ENCODE assay signal across 8 mouse cellular contexts in the genomic region with DNA sequence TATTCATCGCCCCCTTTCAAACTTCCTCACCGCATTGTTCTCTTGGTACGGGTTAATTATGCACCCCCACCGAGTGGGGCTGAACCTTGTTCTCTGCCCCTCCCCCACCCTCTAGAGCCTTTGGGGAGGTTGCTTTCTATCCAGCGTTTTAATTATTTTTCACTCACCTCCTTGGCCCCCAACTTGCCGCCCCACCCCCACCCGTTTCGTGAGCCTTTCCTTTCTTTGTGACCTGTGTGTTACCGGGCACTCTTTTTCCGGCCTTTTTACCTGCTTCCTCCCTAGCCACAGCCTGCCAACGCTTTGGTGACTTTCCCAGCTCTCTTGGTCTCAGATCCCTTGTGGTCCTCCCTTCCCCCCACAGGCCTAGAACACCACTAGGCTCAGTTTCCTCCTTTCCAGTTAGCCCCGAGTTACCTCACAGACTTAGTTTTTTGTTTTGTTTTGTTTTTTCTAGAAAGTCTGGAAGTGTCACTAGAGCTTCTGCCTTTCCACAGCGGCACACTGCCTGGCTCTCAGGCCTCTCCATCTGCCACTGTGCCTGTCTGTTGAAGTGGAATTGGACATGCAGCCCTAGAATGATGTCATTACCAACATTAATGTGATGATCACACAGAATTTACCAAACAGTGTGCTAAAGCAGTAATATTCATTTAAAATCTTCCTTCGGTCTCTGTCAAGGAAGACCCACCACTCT. TPM values are rescaled to one million over a fixed set of nuclear protein-coding genes. Genes with fewer than 3 reads are reported as not detected.
DNase-seq lines count a peak whose midpoint lies in the region; ATAC-seq and TF ChIP-seq lines count a peak whose summit lies in the region.

No protein-coding gene starts in this region.

- H3K4me2 ChIP-seq in midbrain, embryonic 11.5 days = peak overlapping the region; percentile 79

- H3K4me1 ChIP-seq in embryonic fibroblast, embryonic 13.5 days (ENCODE audit: control insufficient read depth, insufficient read depth, low read length) = peaks cover 7% of the 10 kb centered on the region
- peaks cover 32% of the 10 kb centered on the region; the same call in 1 of the 2 replicates for H3K4me1 ChIP-seq in kidney, adult 2 months (ENCODE audit: control insufficient read depth, insufficient read depth, low read length)
- peaks cover 45% of the 10 kb centered on the region for H3K4me1 ChIP-seq in midbrain, embryonic 11.5 days (ENCODE audit: control insufficient read depth, insufficient read depth, low read length)

- ATAC-seq in midbrain, embryonic 11.5 days (ENCODE audit: low FRiP score) = no peak
- no peak for ATAC-seq in inflammation-experienced regulatory T-cells, adult 6 months
- no peak for ATAC-seq in monocyte, adult 5-6 weeks (replicated peaks; ENCODE audit: insufficient number of reproducible peaks, low FRiP score, low TSS enrichment, poor library complexity, severe bottlenecking)

- peak overlapping the region; percentile 67; the same call in 1 of the 2 replicates for H3K4me3 ChIP-seq in embryonic fibroblast, embryonic 13.5 days (ENCODE audit: insufficient read depth, low read length)
- peak overlapping the region; percentile 19; the same call in 1 of the 2 replicates for H3K4me3 ChIP-seq in kidney, adult 2 months (ENCODE audit: insufficient read depth, low read depth, low read length)
- peak overlapping the region; percentile 80 for H3K4me3 ChIP-seq in midbrain, embryonic 11.5 days (ENCODE audit: low read depth, low read length)

- no peak overlapping the region for H3K27ac ChIP-seq in embryonic fibroblast, embryonic 13.5 days (ENCODE audit: insufficient read depth, low read length)
- H3K27ac ChIP-seq in kidney, adult 2 months (ENCODE audit: insufficient read depth, low read depth, low read length) = peak overlapping the region; percentile 5
- peak overlapping the region; percentile 57 for H3K27ac ChIP-seq in midbrain, embryonic 11.5 days (ENCODE audit: low read depth, low read length)

- no peaks in the 10 kb centered on the region for H3K9me3 ChIP-seq in midbrain, embryonic 11.5 days (ENCODE audit: control insufficient read depth, low read length)

- H3K27me3 ChIP-seq in kidney, adult 2 months (replicated peaks; ENCODE audit: control insufficient read depth, insufficient read depth, low read length) = no peaks in the 10 kb centered on the region
- no peaks in the 10 kb centered on the region for H3K27me3 ChIP-seq in midbrain, embryonic 11.5 days (ENCODE audit: control insufficient read depth, insufficient read depth, low read length)

- no peaks in the 10 kb centered on the region for H3K36me3 ChIP-seq in kidney, adult 2 months (ENCODE audit: control insufficient read depth, insufficient read depth, low read length)
- no peaks in the 10 kb centered on the region for H3K36me3 ChIP-seq in midbrain, embryonic 11.5 days (ENCODE audit: control insufficient read depth, insufficient read depth, low read length)

- TF ChIP-seq CTCF in embryonic fibroblast, embryonic 13.5 days (IDR thresholded peaks at IDR 0.05; ENCODE audit: borderline replicate concordance, insufficient read depth, low read length) = no peak
- TF ChIP-seq CTCF in kidney, adult 2 months (conservative IDR thresholded peaks at IDR 0.05; ENCODE audit: insufficient read depth, insufficient read length, low read depth, low read length) = no peak

- peak overlapping the region; percentile 75 for H3K9ac ChIP-seq in midbrain, embryonic 11.5 days (ENCODE audit: low read length)

- intact Hi-C loops in left cerebral cortex, postnatal 10 days (cut with DNase I) = loop anchor here (5.0 kb wide), 1 partner anchor 46 kb away; no protein-coding TSS in a partner anchor

- DNase-seq in cerebellum, postnatal 14 days = peak; percentile 47 to 53
- no peak for DNase-seq in cerebellum, adult 9-11 months
- peak; percentile 71 for DNase-seq in kidney, adult 2 months
- DNase-seq in midbrain, embryonic 11.5 days (ENCODE audit: low spot score, missing footprints) = peak; percentile 92
- DNase-seq in left cerebral cortex, postnatal 10 days (ENCODE audit: extremely low spot score in 1 of 2, low spot score in 2 of 2) = no peak

- TF ChIP-seq POLR2A in embryonic fibroblast, embryonic 13.5 days (IDR thresholded peaks at IDR 0.05; ENCODE audit: low read depth, low read length) = no peak
- no peak for TF ChIP-seq POLR2A in kidney, adult 2 months (IDR thresholded peaks at IDR 0.05; ENCODE audit: low read depth, low read length)

- WGBS in kidney, adult 2 months = 12% methylated on average over 14 of the region's 14 CpGs
- WGBS in midbrain, embryonic 11.5 days = 8% methylated on average over 14 of the region's 14 CpGs

RNA-seq across cellular contexts. Expression of a gene that starts 2.3 kb away (rescaled TPM):
- 11.1 and 12.5 TPM in 2 replicates for polyA plus RNA-seq in embryonic fibroblast, embryonic 13.5 days (2011; ENCODE audit: insufficient read length, low read depth, missing spikeins)
- 24.1 and 27.7 TPM in 2 replicates for polyA plus RNA-seq in kidney, adult 2 months (2012; rRNA removed)
- polyA plus RNA-seq in midbrain, embryonic 11.5 days (2014; fragmentation: Nextera tagmentation; extraction: Ambion mirVana) = 61.0 and 66.0 TPM in 2 replicates
- 100 to 1,000 TPM in 1 of 3 experiments, 10 to 100 TPM in 2; 87.6 to 120 (median 95.0) TPM for polyA plus RNA-seq in inflammation-experienced regulatory T-cells, adult 6 months (2017; shearing (Covaris generic))
- 207 to 305 TPM (median 214 TPM) in 3 replicates for total RNA-seq in monocyte, adult 5-6 weeks (2017)
- total RNA-seq in left cerebral cortex, postnatal 10 days (2021) = 10 to 100 TPM; 15.8 to 18.9 TPM

Comparison
In these comparisons a context has a peak if more than half of its experiments do, and no peak if none do; other contexts are left out.
1. DNase-seq: peak in cerebellum, postnatal 14 days (2 of 2), kidney, adult 2 months (single experiment) and midbrain, embryonic 11.5 days (single experiment); none in cerebellum, adult 9-11 months (single experiment) and left cerebral cortex, postnatal 10 days (0 of 2).
2. H3K4me3 ChIP-seq: peak in every context shown above with its lines; median percentile 80 in midbrain, embryonic 11.5 days; 67 in embryonic fibroblast, embryonic 13.5 days; 19 in kidney, adult 2 months.